Mouse (Mus musculus) liver, embryonic 12.5 days (tissue): ENCODE data around the gene Wdr90. TPM values are rescaled to one million over a fixed set of nuclear protein-coding genes. Genes with fewer than 3 reads are reported as not detected.

Experiments used
- ATAC-seq: fragments of 200-750 bp; cut with Nextera tagmentation; 2 replicates; pipeline ENCODE4 v1.8.0; 2017; ENCODE audit warnings: moderate number of reproducible peaks, mild to moderate bottlenecking, moderate library complexity
- H3K27ac ChIP-seq: fragments of 300-500 bp; sonication (generic); 2 replicates; pipeline ENCODE4 v1.5.1; 2016; ENCODE audit warnings: mild to moderate bottlenecking
- H3K27me3 ChIP-seq: fragments of 300-500 bp; sonication (generic); replicated peaks from 2 replicates; pipeline ENCODE4 v1.6.1; 2016; ENCODE audit warnings: mild to moderate bottlenecking, moderate library complexity
- H3K36me3 ChIP-seq: fragments of 300-500 bp; sonication (generic); 2 replicates; pipeline ENCODE4 v1.6.1; 2016; ENCODE audit warnings: mild to moderate bottlenecking, moderate library complexity
- H3K4me1 ChIP-seq: fragments of 300-500 bp; sonication (generic); 2 replicates; pipeline ENCODE4 v1.6.1; 2016
- H3K4me2 ChIP-seq: fragments of 300-500 bp; sonication (generic); 2 replicates; pipeline ENCODE4 v1.6.1; 2016; ENCODE audit warnings: mild to moderate bottlenecking, moderate library complexity
- H3K4me3 ChIP-seq: fragments of 300-500 bp; sonication (generic); 2 replicates; pipeline ENCODE4 v1.5.1; 2016; ENCODE audit warnings: mild to moderate bottlenecking, moderate library complexity
- H3K9ac ChIP-seq: fragments of 300-500 bp; sonication (generic); 2 replicates; pipeline ENCODE4 v1.6.1; 2016; ENCODE audit warnings: mild to moderate bottlenecking, moderate library complexity
- H3K9me3 ChIP-seq: fragments of 300-500 bp; sonication (generic); replicated peaks from 2 replicates; pipeline ENCODE4 v1.6.1; 2016; ENCODE audit warnings: mild to moderate bottlenecking, moderate library complexity
- WGBS: fragments of 180-500 bp; shearing (Covaris S2); methylation state at CpG from one replicate; pipeline ENCODE4 v1.1.7; 2016; ENCODE audit not compliant: insufficient replicate concordance; 5-methylcytosine and 5-hydroxymethylcytosine counted together
- microRNA-seq: library from miRNA; unstranded; fragments of <30 nt; microRNA quantifications from one replicate; pipeline ENCODE4, GENCODE M21; 2017
- polyA plus RNA-seq: library from polyadenylated mRNA; unstranded; fragments of >200 nt; fragmentation: Nextera tagmentation; extraction: Ambion mirVana; gene quantifications from 2 replicates; pipeline ENCODE4 v1.2.1, GENCODE M21; 2016

Gene Wdr90
- polyA plus RNA-seq, 1 experiment from 2014 or later = 19.6 TPM

DNA sequence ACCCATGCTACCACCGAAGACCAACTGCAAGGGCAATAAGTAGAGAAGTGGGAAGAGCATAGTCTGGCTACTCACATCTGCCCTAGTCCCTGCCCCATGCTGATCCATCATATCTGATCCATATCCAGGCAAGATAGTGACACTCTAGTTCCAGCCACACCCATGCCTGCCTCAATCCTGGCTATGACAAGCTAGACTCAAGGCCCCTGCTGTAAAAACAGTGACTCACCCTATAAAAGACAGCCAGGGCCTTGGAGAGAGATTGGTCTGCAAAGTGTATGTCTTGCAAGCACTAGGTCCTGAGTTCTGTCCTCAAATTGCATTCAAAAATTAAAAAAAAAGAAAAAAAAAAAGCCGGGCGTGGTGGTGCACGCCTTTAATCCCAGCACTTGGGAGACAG is 54.8 kb downstream of the Wdr90 start:
- H3K4me1 ChIP-seq = peaks cover 14% of the 10 kb centered on the region
- H3K9ac ChIP-seq = no peak overlapping the region
- no peak overlapping the region for H3K4me2 ChIP-seq
- no peaks in the 10 kb centered on the region for H3K9me3 ChIP-seq
- no peak overlapping the region for H3K4me3 ChIP-seq
- no peaks in the 10 kb centered on the region for H3K36me3 ChIP-seq
- no peak overlapping the region for H3K27ac ChIP-seq
- 69% methylated on average over 4 of the region's 4 CpGs for WGBS
- ATAC-seq = no peak
- peaks cover 85% of the 10 kb centered on the region for H3K27me3 ChIP-seq

DNA sequence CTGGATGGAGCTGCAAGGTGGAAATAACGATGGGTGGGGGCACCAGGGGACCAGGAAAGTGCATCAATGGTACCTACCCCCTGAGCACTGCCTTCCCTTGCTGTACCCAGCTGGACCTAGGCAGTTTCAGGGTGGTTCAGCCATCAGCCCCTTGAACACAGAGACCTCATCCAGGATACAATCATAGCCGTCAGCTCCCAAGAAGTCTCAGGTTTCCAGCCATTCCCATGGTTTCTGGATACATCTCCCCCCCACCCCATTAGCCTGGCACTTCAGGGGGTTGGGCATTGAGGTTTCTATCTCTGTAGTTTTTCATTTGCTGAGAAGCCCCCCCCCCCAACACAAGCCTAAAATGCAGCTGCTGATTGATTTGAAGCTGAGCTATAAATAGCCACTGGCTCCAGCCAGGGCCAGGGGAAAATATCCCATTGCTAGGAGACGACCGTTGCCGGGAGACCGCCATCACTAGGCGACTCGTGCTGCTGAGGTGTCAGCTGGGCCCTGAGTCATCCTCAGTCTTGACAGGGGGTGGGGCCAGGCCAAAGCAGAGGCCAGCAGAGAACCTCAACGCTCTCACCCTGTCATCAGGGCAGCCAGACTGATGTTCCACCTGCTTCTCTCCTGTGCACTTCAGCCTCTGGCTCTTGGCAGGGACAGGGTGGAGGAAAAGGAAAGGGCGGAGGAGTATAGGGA is 58.3 kb downstream of the Wdr90 start:
- Histone ChIP-seq H3K9me3 (no peaks in the 10 kb centered on the region), H3K36me3 (no peaks in the 10 kb centered on the region), H3K9ac (no peak overlapping the region), H3K4me1 (no peaks in the 10 kb centered on the region; the same call in 1 of the 2 replicates), H3K27me3 (peaks cover 54% of the 10 kb centered on the region), H3K4me3 (no peak overlapping the region), H3K4me2 (no peak overlapping the region), H3K27ac (no peak overlapping the region)
- ATAC-seq = no peak
- WGBS = 14% methylated on average over 10 of the region's 10 CpGs

DNA sequence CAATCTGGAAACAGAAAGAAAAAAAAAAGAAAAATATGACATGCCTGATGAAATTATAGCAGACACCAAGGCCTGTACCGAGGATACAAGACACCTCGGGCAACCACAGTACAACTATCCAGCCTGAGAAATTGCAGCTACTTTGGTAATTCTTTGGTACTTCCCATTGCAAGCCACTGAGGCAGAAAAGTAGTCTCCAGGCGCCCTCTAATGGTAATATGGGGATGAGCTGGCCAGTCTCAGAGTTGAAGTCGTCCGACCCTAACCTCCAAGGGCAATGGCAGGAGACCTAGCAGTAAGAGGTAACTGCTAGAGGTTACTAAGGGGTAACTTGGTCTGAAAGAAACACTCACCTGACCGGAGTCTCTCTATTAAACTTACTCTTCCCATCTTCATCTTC is 60.3 kb downstream of the Wdr90 start:
- no peak overlapping the region for H3K4me3 ChIP-seq
- H3K27me3 ChIP-seq = peaks cover 35% of the 10 kb centered on the region
- H3K9ac ChIP-seq = no peak overlapping the region
- 8% methylated on average over 6 of the region's 6 CpGs for WGBS
- peaks cover 14% of the 10 kb centered on the region for H3K4me1 ChIP-seq
- H3K4me2 ChIP-seq = no peak overlapping the region
- H3K27ac ChIP-seq = no peak overlapping the region
- H3K9me3 ChIP-seq = no peaks in the 10 kb centered on the region
- ATAC-seq = no peak
- H3K36me3 ChIP-seq = no peaks in the 10 kb centered on the region

DNA sequence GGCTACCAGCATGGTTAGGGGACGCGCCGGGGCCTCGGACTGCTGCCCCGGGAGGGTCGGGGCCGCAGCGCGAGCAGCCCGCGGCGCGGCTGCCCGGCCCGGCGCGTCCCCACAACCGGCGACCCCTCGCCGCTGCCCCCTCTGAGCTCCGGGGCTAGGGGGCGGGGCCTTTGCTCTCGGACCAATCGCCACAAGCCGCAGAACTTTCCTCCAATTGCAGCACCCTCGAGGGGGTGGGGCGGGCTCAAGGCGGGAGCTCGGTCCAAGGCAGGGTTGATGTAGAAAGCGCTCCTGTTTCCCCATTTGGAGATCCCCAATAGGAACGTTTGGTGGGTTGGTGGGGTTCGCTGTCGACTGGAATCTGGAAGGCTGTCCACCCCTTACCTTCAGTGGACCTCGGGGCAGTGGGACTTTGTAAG is 64.3 kb downstream of the Wdr90 start, which contains the start of gene Metrn:
Gene Metrn, minus strand, starts transcription at position 186 of the 419 bp plus-strand sequence.
- under 1% methylated on average over 35 of the region's 35 CpGs for WGBS
- Histone ChIP-seq H3K9ac (peak within 1 kb of the TSS; percentile 77), H3K4me1 (peaks cover 48% of the 10 kb centered on the region), H3K9me3 (no peaks in the 10 kb centered on the region), H3K27me3 (peaks cover 6% of the 10 kb centered on the region), H3K4me3 (peak within 1 kb of the TSS; percentile 80), H3K36me3 (peaks cover 13% of the 10 kb centered on the region), H3K27ac (peak within 1 kb of the TSS; percentile 68; the same call in 1 of the 2 replicates), H3K4me2 (peak within 1 kb of the TSS; percentile 95)
- ATAC-seq = peak; percentile 79

DNA sequence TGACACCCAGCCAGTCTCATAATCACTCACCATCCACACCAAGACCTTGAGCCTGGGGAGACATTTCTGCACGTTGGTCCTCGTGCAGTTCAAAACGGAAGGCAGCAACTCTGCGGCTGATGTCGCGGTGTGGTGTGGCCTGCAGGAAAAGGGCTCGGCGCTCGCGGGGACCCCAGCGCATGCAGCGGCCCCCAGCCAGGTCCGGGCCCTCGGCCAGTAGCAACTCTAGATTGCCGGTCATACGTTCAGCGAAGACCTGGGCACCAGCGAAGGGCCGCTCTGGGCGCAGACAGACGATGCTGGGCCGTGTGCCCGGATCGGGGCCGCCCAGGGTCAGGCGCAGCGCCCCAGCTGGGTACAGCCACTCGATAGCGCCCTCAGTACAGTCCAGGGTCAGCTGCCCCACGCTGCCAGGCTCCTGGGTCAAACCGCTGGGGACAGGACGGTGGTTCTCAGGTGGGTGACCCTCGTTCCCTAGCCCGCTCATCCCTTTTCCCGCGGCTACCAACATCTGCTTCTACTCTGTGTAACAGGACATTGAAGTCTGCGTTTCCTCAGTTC is 65.0 kb downstream of the Wdr90 start:
- Histone ChIP-seq H3K36me3 (peaks cover 13% of the 10 kb centered on the region), H3K9me3 (no peaks in the 10 kb centered on the region), H3K27me3 (peaks cover 2% of the 10 kb centered on the region), H3K9ac (peak overlapping the region; percentile 77), H3K4me1 (peaks cover 54% of the 10 kb centered on the region), H3K4me2 (peak overlapping the region; percentile 95), H3K4me3 (peak overlapping the region; percentile 80), H3K27ac (0 out of 2 replicates have a peak overlapping the region, but pooled peaks have one; percentile 68)
- ATAC-seq = peak; percentile 9; the same call in 1 of the 2 replicates
- WGBS = 3% methylated on average over 37 of the region's 37 CpGs

DNA sequence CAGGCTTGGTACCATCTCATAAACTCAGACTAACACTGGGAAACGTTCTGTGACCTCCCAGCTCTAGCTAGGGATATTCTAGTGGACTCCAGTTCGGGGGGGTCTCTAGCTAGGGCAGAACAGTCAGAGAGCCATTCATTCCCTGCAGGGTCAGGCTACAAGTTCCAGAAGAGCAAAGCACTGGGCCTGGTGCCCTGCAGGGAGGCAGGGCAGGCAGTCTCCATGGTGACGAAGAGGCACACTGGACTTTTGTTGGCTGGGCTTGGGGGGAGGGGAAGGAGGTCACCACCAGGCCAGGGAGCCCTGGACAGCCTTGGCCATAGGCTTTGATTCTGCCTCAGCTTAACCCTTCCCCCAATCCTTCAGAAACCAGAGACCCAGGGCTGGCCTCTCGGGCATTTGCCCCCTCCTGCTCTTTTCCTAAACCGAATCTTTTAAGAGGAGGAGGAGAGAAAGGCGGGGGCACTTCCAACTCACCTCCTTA is 65.7 kb downstream of the Wdr90 start, which contains the start of gene AC134908.4:
Gene AC134908.4, minus strand, starts transcription at position 51 of the 484 bp plus-strand sequence.
- Histone ChIP-seq H3K4me3 (peak within 1 kb of the TSS; percentile 80), H3K9ac (peak within 1 kb of the TSS; percentile 77), H3K9me3 (no peaks in the 10 kb centered on the region), H3K4me2 (peak within 1 kb of the TSS; percentile 95), H3K27me3 (no peaks in the 10 kb centered on the region), H3K27ac (0 out of 2 replicates have a peak within 1 kb of the TSS, but pooled peaks have one; percentile 68), H3K4me1 (peaks cover 60% of the 10 kb centered on the region), H3K36me3 (peaks cover 15% of the 10 kb centered on the region)
- ATAC-seq = no peak
- 39% methylated on average over 6 of the region's 6 CpGs for WGBS

DNA sequence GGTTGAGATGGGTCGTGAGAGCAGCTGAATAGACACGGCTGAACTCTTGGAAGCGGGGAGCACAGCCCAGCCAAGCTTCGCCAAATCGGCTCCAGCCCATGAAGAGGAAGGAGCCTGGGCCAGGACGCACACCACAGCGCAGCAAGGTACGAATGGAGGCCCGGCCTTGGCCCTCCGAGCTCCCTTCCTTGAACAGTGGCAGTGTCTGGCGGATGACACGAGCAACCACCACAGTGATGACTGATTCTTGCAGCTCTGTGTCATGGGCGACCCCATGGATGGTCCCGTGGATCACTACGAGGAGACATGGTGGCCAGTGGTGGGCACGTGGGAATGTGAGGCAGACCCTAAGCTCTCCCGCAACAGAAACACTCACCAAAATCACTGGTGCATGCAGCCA is 66.3 kb downstream of the Wdr90 start:
- peak overlapping the region; percentile 95; the same call in 1 of the 2 replicates for H3K4me2 ChIP-seq
- 83% methylated on average over 17 of the region's 17 CpGs for WGBS
- ATAC-seq = no peak

More for the DNA sequence above, 66.3 kb downstream of the Wdr90 start:
- H3K9me3 ChIP-seq = no peaks in the 10 kb centered on the region
- H3K4me3 ChIP-seq = no peak overlapping the region
- H3K4me1 ChIP-seq = peaks cover 63% of the 10 kb centered on the region
- peaks cover 19% of the 10 kb centered on the region for H3K36me3 ChIP-seq
- no peak overlapping the region for H3K27ac ChIP-seq
- no peak overlapping the region for H3K9ac ChIP-seq
- H3K27me3 ChIP-seq = no peaks in the 10 kb centered on the region

Small RNA genes lying within 50 kb of the gene (microRNA-seq; reads per million reads assigned to microRNA genes)
- not detected for gene Mir3082

Other genes starting within 250 kb of the Wdr90 start
- gene Gng13, start 144.3 kb downstream of the Wdr90 start, polyA plus RNA-seq = 1.2 and 1.4 TPM in 2 replicates
- 33.3 and 37.6 TPM in 2 replicates for gene Chtf18, start 134.1 kb downstream of the Wdr90 start, polyA plus RNA-seq
- 8.8 and 10.3 TPM in 2 replicates for gene Rpusd1, start 133.8 kb downstream of the Wdr90 start, polyA plus RNA-seq
- not detected in 2 replicates for gene Mslnl, start 125.5 kb downstream of the Wdr90 start, polyA plus RNA-seq
- 0.26 and 0.30 TPM in 2 replicates for gene Msln, start 107.1 kb downstream of the Wdr90 start, polyA plus RNA-seq
- gene Narfl, start 87.7 kb downstream of the Wdr90 start, polyA plus RNA-seq = 18.9 and 19.3 TPM in 2 replicates
- gene Haghl, start 75.8 kb downstream of the Wdr90 start, polyA plus RNA-seq = 11.4 and 11.9 TPM in 2 replicates
- gene Ccdc78, start 74.9 kb downstream of the Wdr90 start, polyA plus RNA-seq = 0.17 TPM in 1 of 2 replicates, not detected in the other
- gene Fam173a, start 68.6 kb downstream of the Wdr90 start, polyA plus RNA-seq = 59.8 and 68.1 TPM in 2 replicates
- gene AC134908.4, start 65.8 kb downstream of the Wdr90 start, polyA plus RNA-seq = not detected in 2 replicates
- 29.1 and 31.7 TPM in 2 replicates for gene Metrn, start 64.4 kb downstream of the Wdr90 start, polyA plus RNA-seq
- 0.18 and 0.33 TPM in 2 replicates for gene Fbxl16, start 52.4 kb downstream of the Wdr90 start, polyA plus RNA-seq
- gene Wdr24, start 37.9 kb downstream of the Wdr90 start, polyA plus RNA-seq = 17.7 and 18.7 TPM in 2 replicates
- gene Jmjd8, start 32.6 kb downstream of the Wdr90 start, polyA plus RNA-seq = 26.6 and 26.8 TPM in 2 replicates
- gene Stub1, start 28.1 kb downstream of the Wdr90 start, polyA plus RNA-seq = 150 and 156 TPM in 2 replicates
- gene Rhbdl1, start 24.2 kb downstream of the Wdr90 start, polyA plus RNA-seq = 0.80 and 0.89 TPM in 2 replicates
- gene Gm20683, start 19.7 kb downstream of the Wdr90 start, polyA plus RNA-seq = 0.43 and 0.64 TPM in 2 replicates
- 15.8 and 17.4 TPM in 2 replicates for gene Rhot2, start 16.6 kb downstream of the Wdr90 start, polyA plus RNA-seq
- gene Mcrip2, start 7.3 kb upstream of the Wdr90 start, polyA plus RNA-seq = 68.0 and 70.3 TPM in 2 replicates
- 52.3 and 53.5 TPM in 2 replicates for gene Mettl26, start 13.6 kb upstream of the Wdr90 start, polyA plus RNA-seq
- gene Wfikkn1, start 19.4 kb upstream of the Wdr90 start, polyA plus RNA-seq = 0.83 and 0.91 TPM in 2 replicates
- gene Rab40c, start 58.2 kb upstream of the Wdr90 start, polyA plus RNA-seq = 9.9 and 11.8 TPM in 2 replicates
- 161 and 171 TPM in 2 replicates for gene Pigq, start 83.4 kb upstream of the Wdr90 start, polyA plus RNA-seq
- 5.0 and 7.3 TPM in 2 replicates for gene Nhlrc4, start 83.5 kb upstream of the Wdr90 start, polyA plus RNA-seq
- 0.36 and 0.49 TPM in 2 replicates for gene A930017K11Rik, start 91.1 kb upstream of the Wdr90 start, polyA plus RNA-seq
- gene Capn15, start 124.3 kb upstream of the Wdr90 start, polyA plus RNA-seq = 20.4 and 21.3 TPM in 2 replicates
- gene Rab11fip3, start 208.1 kb upstream of the Wdr90 start, polyA plus RNA-seq = 4.2 and 4.3 TPM in 2 replicates
- 12.0 and 13.2 TPM in 2 replicates for gene Decr2, start 228.8 kb upstream of the Wdr90 start, polyA plus RNA-seq
- gene Nme4, start 234.1 kb upstream of the Wdr90 start, polyA plus RNA-seq = 65.9 and 68.3 TPM in 2 replicates